Comparison of ENCODE assay signal across 16 mouse cellular contexts in the genomic region with DNA sequence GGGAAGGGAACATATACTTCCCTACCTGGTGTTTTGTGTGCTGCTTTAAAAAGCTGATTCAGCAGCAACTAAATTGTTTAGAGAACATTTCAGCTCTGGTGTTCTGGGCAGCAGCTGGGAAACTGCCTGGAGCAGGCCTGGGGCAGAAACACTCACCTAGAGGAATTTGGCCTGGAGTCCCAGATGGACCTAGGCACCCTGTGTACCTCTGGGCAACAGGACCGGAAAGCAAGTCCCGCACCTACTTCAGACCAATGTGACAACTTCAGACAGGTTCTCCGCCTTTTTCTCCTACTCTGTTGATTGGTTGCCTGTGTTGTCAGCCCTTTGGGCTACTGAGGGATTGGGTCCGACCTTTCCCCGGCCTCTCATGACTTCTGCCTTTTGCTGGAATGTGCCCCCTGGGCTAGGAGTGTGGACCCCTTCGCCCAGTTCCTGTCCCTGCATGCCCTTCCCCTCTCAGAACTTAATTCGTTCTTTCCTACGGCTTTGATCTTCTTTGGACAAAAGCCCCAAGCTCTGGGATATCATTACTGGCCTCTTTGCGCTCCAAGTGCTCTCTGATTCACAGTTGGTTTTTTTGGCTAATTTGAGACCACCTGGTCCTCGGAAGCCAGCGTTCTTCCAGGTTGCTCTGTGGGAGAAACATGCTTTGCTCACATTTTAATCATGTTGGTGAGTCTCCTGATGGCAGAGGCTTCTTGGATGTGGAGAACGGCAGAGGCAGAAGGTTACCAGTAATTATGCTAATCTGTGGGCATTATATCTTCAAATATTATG. TPM values are rescaled to one million over a fixed set of nuclear protein-coding genes. Genes with fewer than 3 reads are reported as not detected.
A peak's percentile ranks its signal among the peaks of the same experiment; 100 is the strongest.
DNase-seq lines count a peak whose midpoint lies in the region; ATAC-seq lines count a peak whose summit lies in the region.
"Had no signal": no experiment of that assay in that cellular context is flagged by ENCODE, and none has a peak within 500 bp of the region (broad histone marks: within the 10 kb centered on the region; RNA-seq: fewer than 3 reads in every experiment).

No protein-coding gene starts in this region.

- ATAC-seq in kidney, embryonic 15.5 days (replicated peaks; ENCODE audit: low FRiP score) = no peak
- no peak for ATAC-seq in intestine, embryonic 16.5 days
- ATAC-seq: activated CD4-positive, CD25-positive, alpha-beta regulatory T cell, adult 4 months; CD4-positive, CD25-positive, alpha-beta regulatory T cell, adult 4 months had no signal

- intact Hi-C loops in left cerebral cortex, postnatal 36 days (cut with DNase I) = no loop called here

- H3K9me3 ChIP-seq in kidney, embryonic 15.5 days (replicated peaks) = no peaks in the 10 kb centered on the region
- H3K9me3 ChIP-seq in intestine, embryonic 16.5 days (ENCODE audit: control insufficient read depth, low read length) = no peaks in the 10 kb centered on the region
- H3K9me3 ChIP-seq: embryonic facial prominence, embryonic 12.5 days; heart, embryonic 10.5 days; neural tube, embryonic 13.5 days; stomach, embryonic 15.5 days had no signal

- H3K9ac ChIP-seq in kidney, embryonic 15.5 days = no peak overlapping the region
- no peak overlapping the region for H3K9ac ChIP-seq in intestine, embryonic 16.5 days (ENCODE audit: low read depth, low read length)
- H3K9ac ChIP-seq: embryonic facial prominence, embryonic 12.5 days; neural tube, embryonic 13.5 days; stomach, embryonic 15.5 days had no signal

- H3K4me2 ChIP-seq in kidney, embryonic 15.5 days = no peak overlapping the region
- no peak overlapping the region for H3K4me2 ChIP-seq in intestine, embryonic 16.5 days (ENCODE audit: low read depth, low read length)
- H3K4me2 ChIP-seq: embryonic facial prominence, embryonic 12.5 days; neural tube, embryonic 13.5 days; stomach, embryonic 15.5 days had no signal

- H3K4me3 ChIP-seq in kidney, embryonic 15.5 days (replicated peaks) = no peak overlapping the region
- H3K4me3 ChIP-seq in intestine, embryonic 16.5 days (ENCODE audit: low read length) = no peak overlapping the region
- H3K4me3 ChIP-seq: embryonic facial prominence, embryonic 12.5 days; heart, embryonic 10.5 days; neural tube, embryonic 13.5 days; stomach, embryonic 15.5 days had no signal

- DNase-seq in kidney, adult 18-20 months = peak; percentile 38
- peak; percentile 54 for DNase-seq in cerebellum, adult 9-11 months
- peak; percentile 26 for DNase-seq in embryo, embryonic 11 days
- peak; percentile 50 to 84 for DNase-seq in kidney, postnatal 25 days
- no peak for DNase-seq in left cerebral cortex, postnatal 36 days (ENCODE audit: low spot score in 2 of 2)
- no peak for DNase-seq in thymus, postnatal 14 days
- DNase-seq: heart, postnatal 36 days; lung, adult 18-20 months had no signal

- H3K36me3 ChIP-seq in kidney, embryonic 15.5 days = no peaks in the 10 kb centered on the region
- H3K36me3 ChIP-seq in intestine, embryonic 16.5 days (ENCODE audit: control insufficient read depth, insufficient read depth, low read length) = no peaks in the 10 kb centered on the region
- H3K36me3 ChIP-seq: embryonic facial prominence, embryonic 12.5 days; heart, embryonic 10.5 days; neural tube, embryonic 13.5 days; stomach, embryonic 15.5 days had no signal

- H3K4me1 ChIP-seq in kidney, embryonic 15.5 days = peaks cover 26% of the 10 kb centered on the region; the same call in 1 of the 2 replicates
- H3K4me1 ChIP-seq in intestine, embryonic 16.5 days (ENCODE audit: control insufficient read depth, insufficient read depth, low read length) = peaks cover 21% of the 10 kb centered on the region

- WGBS in kidney, embryonic 15.5 days = 53% methylated on average over 12 of the region's 12 CpGs
- WGBS in intestine, embryonic 16.5 days = 81% methylated on average over 12 of the region's 12 CpGs

- no peaks in the 10 kb centered on the region for H3K27me3 ChIP-seq in kidney, embryonic 15.5 days
- H3K27me3 ChIP-seq in intestine, embryonic 16.5 days (replicated peaks; ENCODE audit: control insufficient read depth, insufficient read depth, low read length) = no peaks in the 10 kb centered on the region
- H3K27me3 ChIP-seq: embryonic facial prominence, embryonic 12.5 days; neural tube, embryonic 13.5 days; stomach, embryonic 15.5 days had no signal

- no peak overlapping the region for H3K27ac ChIP-seq in kidney, embryonic 15.5 days
- no peak overlapping the region for H3K27ac ChIP-seq in intestine, embryonic 16.5 days (ENCODE audit: low read length)
- H3K27ac ChIP-seq: embryonic facial prominence, embryonic 12.5 days; heart, embryonic 10.5 days; neural tube, embryonic 13.5 days; stomach, embryonic 15.5 days had no signal

RNA-seq across cellular contexts. Expression of a gene that starts 31.1 kb away (rescaled TPM):
- 10.5 and 11.1 TPM in 2 replicates for polyA plus RNA-seq in kidney, embryonic 15.5 days (2015; fragmentation: Nextera tagmentation; extraction: Ambion mirVana)
- under 1 TPM; 0.59 to 0.93 TPM for total RNA-seq in left cerebral cortex, postnatal 36 days (2021)
- 4.0 and 4.3 TPM in 2 replicates for polyA plus RNA-seq in intestine, embryonic 16.5 days (2015; fragmentation: Nextera tagmentation; extraction: Ambion mirVana)
- polyA plus RNA-seq: activated CD4-positive, CD25-positive, alpha-beta regulatory T cell, adult 4 months; CD4-positive, CD25-positive, alpha-beta regulatory T cell, adult 4 months had no signal

Comparison
In these comparisons a context has a peak if more than half of its experiments do, and no peak if none do; other contexts are left out.
1. DNase-seq: peak in kidney, adult 18-20 months (single experiment), cerebellum, adult 9-11 months (single experiment), embryo, embryonic 11 days (single experiment) and kidney, postnatal 25 days (2 of 2); none in left cerebral cortex, postnatal 36 days (0 of 2) and thymus, postnatal 14 days (single experiment).